Mouse (Mus musculus) retina, postnatal 1 day (tissue): ENCODE measurements at regions not wholly inside any gene's neighbourhood (a gene's known extent, or its start where the extent isn't known, plus 50 kb on each side); places are given as distances from the start of the nearest gene placed in this dataset.
"Not testable (repeated sequence)": the region's sequence is repeated elsewhere in the genome, so short reads cannot be mapped to it uniquely, and the experiment has no call there.

Source experiments
- DNase-seq: peaks from one replicate; pipeline ENCODE4 v3.0.0-alpha.2; 2012

- peak; percentile 1 for DNase-seq
Measured at GRCm38 (mm10) chr14:37820918-37821632, 686.0 kb upstream of the Ghitm start.

- DNase-seq: peak; percentile 33
Measured at GRCm38 (mm10) chr14:37819959-37820358, 684.9 kb upstream of the Ghitm start.

DNA sequence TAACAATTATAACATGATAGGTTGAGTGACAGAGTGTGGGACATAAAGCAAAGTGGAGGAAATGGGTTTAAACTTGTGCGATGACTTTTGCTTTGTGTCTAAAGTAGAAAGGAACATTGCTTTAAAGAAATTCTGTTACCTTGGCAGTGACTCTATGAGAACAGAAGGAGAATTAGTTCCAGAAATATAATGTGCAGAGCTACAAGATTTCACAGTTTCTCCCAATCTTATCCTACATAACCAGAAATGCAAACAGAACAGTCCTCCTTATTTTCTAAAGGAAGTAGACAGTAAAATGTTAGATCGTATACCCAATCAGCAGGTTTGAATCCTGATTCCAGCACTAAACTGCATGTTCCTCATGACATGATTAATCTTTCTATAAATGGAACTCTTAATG is 660.6 kb upstream of the Ghitm start:
- no peak for DNase-seq

GRCm38 (mm10) chr14:37765729-37766128 is 630.7 kb upstream of the Ghitm start:
- no peak for DNase-seq

DNA sequence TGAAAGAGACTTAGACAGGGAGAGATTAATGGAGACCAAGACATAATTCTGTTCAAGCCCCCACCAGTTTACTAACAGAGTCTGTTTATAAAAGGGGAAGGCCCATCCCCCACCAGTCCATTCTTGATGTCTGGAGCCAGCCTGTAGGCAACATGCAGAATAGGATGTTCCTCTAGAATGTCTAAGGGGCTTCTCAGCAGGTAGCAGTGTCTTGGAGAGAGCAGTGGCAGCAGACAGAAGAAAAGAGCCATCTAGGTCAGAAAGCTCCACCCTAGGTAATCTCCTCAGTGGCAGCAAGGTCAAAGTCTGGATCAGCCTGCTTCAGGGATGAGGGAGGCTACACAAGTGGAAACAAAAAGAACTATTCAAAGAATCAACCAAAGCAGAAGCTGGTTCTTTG is 614.6 kb upstream of the Ghitm start:
- DNase-seq: not testable (repeated sequence)

DNA sequence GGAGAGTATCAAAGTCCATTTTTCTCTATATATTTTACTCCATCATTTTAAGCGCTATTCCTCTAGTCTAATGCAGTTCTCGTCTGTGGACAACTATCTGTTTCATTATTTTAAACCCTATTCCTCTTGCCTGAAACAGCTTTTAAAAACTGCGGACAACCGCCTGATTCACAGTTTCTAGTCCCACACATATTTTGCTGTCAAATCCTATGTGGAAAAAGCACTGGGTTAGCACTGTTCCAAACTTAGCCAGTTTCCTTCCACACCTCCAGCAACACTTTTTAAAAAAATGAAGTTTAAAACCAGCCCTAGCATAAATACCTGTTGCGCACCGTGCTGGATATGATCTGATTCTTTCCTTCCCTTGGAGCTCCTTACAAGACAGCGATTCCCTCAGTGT is 614.1 kb upstream of the Ghitm start:
- no peak for DNase-seq

- DNase-seq: no peak
Measured at GRCm38 (mm10) chr14:37743048-37743447, 608.0 kb upstream of the Ghitm start.

DNA sequence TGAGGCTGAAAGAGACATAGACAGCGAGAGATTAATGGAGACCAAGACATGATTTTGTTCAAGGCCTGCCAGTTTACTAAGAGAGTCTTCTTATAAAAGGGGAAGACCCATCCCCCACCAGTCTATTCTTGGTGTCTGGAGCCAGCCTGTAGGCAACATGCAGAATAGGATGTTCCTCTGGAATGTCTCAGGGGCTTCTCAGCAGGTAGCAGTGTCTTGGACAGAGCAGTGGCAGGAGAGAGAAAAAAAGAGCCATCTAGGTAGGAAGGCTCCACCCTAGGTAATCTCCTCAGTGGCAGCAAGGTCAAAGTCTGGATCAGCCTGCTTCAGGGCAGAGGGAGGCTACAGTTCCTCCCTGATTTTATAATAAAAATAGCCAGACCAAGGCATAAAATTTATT is 607.4 kb upstream of the Ghitm start:
- not testable (repeated sequence) for DNase-seq
